Mouse (Mus musculus): ENCODE measurements around the gene Gmip.

Gene Gmip

GRCm38 (mm10) chr8:69808094-69808863 lies at the start of gene Gmip:
Gmip (plus strand) TSS chr8:69808679.
- in situ Hi-C loops (cut with MboI), result no loop called here

DNA sequence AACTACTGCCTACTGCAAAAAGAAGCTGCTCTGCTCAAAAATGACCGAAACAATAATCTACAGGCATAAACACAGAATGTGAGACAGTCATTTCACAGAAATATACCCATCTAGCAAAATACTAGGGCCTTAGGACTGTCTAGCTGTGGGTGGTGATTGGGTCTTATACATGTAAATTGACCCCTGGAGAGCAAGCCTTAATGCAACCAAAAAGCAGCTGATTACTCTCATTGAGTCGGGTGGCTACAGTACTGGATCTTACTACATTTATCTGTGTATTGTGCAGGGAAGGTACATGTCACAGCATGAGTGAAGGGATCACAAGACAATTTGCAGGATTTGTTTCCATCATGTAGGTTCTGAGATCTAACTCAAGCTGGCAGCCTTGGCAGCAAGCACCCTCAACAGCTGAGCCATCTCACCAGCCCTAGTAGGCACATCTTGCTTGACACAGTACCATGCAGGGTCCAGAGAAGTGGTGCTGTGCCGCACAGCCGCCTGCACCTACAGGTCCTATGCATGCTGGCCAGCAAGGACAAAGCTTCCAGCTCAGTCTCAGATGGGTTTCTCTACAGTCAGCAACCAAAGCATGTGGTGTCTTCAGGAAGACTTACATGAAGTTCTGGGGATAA lies 46.5 kb upstream of the Gmip start:
- in situ Hi-C loops (cut with MboI), result no loop called here

- in situ Hi-C loops (cut with MboI), result no loop called here
These were observed 37.3 kb upstream of the Gmip start for GRCm38 (mm10) chr8:69771221-69771620.

- in situ Hi-C loops (cut with MboI), result no loop called here
These were observed 36.4 kb upstream of the Gmip start for GRCm38 (mm10) chr8:69772106-69772505.

DNA sequence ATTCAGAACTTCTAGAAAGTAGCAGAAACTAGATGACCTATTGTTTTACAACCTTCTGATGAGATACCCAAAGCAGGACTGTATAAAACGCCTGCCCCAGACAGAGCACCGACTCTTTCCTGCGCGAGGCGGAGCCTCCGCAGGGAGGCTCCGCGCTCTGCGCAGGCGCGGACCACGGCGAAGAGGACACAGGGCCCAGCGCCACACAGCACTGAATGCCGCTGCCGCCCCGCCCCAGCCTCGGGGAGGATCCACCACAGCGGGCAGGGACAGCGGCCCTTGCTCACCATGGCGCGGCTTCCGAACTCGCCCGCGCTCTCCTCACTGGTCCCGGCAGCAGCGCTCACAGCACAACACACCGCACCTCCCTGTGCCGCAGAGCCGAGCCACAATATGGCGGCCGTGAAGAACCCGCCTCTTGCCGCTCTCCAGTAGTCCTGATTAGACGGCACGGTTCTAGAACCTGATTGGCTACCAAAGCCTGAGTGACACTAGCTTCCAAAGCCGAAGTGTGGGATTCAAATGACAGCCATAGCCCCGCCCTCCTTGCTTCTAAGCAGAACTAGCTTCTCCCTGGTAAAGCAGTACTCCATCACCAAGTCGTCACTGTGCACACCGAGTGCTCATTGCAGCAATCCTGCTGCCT lies 33.9 kb upstream of the Gmip start, which contains the start of gene Gm20422:
Gene Gm20422, minus strand, starts transcription at position 384 of the 646 bp plus-strand sequence.
- in situ Hi-C loops (cut with MboI), result no loop called here

DNA sequence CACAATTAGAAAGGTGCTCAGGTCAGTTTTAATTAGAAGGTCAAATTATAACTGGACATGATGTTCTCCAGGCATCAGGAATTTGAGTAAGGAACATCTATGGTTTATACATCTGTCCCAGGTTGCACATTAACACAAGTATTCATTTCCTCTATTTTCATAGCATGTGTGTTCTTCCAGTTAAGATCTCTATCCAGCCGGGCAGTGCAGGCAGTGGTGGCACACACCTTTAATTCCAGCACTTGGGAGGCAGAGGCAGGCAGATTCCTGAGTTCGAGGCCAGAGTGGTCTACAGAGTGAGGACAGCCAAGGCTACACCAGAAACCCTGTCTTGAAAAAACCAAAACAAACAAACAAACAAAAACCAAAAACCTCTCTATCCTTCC lies 33.3 kb upstream of the Gmip start:
- in situ Hi-C loops (cut with MboI), result no loop called here

DNA sequence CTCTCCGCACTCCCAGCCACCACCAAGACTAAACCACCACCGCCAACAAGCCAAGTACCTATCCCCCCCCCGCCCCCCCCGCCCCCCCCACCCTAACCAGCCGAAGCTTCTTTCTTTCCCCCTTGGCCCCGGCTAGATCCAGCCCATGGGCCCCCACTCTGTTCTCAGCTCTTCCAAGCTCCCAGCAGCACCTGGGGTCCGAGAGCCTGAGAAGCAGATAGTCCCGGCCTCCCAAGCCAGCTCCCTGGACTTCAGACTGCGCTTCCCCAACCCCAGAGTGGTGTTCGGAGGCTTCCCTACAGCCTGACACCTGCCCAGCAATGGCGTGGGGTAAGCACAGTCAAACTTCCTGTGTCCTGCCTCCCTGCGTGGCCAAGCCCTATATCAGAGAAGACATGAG lies 31.4 kb upstream of the Gmip start:
- in situ Hi-C loops (cut with MboI), result no loop called here

DNA sequence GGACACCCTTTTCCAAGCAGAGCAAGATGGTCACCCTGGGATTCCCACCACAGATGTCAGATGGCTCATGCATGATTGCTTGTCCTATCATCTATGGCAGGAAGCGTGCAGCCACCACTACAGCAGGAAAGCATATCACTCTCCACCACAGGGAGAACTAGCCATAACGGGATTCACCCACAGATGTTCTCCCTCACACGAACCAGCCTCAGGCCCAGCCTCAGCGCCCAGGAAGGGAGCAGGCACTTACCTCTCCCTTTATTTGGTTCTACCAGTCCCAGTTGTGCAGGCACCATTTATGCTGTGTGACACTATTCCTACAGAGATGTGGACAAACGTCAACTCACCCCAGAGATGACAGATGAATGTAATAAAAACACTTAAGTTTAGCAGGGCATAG lies 19.4 kb upstream of the Gmip start:
- in situ Hi-C loops (cut with MboI), result no loop called here

DNA sequence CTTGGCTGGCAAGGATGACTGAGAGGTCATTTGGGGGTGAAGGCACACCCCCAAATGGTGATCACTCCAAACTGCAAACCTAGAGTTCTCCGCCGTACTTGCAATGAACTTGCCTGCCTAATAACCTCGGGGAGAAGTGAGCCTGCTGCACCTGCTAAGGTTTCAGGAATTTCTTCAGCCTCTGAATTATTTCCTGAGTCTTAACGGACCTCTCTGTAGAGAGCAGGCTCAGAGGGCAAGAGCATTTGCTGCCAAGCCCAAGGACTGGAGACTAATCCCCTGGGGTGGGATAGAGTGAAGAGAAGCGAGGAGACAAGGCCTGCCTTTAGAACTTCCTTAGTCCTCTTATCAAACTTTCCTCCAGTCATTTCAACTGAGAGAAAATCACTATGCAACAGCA lies 18.7 kb upstream of the Gmip start:
- in situ Hi-C loops (cut with MboI), result no loop called here

GRCm38 (mm10) chr8:69790364-69790763 lies 18.1 kb upstream of the Gmip start:
- in situ Hi-C loops (cut with MboI), result no loop called here

DNA sequence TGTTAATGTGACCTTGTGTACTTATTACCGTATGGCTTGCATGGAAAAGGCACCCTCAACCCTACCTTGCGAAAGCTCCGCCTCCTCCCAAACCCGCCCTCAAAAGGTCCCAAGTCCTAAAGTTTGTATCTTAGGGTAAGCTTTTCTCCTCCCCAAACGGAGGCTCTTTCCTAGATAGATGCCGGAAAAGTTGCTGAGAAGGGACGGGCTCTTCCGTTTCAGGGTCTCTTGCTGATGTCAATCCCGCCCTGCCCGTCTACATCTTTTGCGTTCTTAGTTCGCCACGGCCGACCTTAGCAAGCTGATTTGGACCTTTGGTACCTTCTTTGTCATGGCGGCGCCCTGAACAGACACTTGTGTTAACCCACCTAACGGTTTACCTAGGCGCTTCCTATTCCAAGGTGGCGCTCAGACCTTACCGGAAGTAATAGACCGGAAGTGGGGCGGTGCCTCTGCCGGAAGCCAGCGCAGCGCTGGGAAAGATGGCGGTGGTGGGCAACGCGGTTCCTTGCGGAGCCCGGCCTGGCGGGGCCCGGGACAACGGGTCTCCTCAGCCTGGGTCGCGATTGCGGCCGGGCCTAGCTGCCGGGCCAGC lies 17.6 kb upstream of the Gmip start, which contains the start of the genes Atp13a1 and Zfp866:
Gene Atp13a1, plus strand, starts transcription at position 391 of the 595 bp plus-strand sequence.
Gene Zfp866, minus strand, starts transcription at position 406 of the 595 bp plus-strand sequence.
- in situ Hi-C loops (cut with MboI), result no loop called here

DNA sequence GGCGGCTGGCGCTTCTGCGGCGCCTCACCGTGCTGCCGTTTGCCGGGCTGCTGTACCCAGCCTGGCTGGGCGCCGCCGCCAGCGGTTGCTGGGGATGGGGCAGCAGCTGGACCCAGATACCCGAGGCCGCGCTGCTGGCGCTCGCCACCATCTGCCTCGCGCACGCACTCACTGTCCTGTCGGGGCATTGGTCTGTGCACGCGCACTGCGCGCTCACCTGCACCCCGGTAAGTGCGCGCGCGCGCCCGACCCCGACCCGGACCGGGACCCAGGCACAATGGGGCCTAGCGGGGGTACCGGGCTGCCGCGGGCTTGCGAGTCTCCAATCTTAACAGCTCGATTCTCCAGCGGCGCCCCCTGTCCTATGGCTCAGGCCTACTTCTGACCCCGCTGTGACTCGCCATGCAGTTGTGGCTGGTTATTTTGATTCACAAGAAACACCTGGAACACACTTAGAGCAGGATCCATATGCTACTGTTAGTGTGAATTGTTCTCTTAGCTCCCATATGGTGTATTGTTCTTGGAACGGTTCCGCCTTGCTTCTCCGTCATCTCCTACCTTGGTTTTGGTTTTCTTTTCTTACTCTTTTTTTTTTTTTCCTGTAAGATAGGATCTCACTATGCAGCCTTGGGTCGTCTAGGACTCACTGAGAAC lies 16.9 kb upstream of the Gmip start:
- in situ Hi-C loops (cut with MboI), result no loop called here

- in situ Hi-C loops (cut with MboI), result no loop called here
These were observed 14.8 kb upstream of the Gmip start for GRCm38 (mm10) chr8:69793666-69794065.

DNA sequence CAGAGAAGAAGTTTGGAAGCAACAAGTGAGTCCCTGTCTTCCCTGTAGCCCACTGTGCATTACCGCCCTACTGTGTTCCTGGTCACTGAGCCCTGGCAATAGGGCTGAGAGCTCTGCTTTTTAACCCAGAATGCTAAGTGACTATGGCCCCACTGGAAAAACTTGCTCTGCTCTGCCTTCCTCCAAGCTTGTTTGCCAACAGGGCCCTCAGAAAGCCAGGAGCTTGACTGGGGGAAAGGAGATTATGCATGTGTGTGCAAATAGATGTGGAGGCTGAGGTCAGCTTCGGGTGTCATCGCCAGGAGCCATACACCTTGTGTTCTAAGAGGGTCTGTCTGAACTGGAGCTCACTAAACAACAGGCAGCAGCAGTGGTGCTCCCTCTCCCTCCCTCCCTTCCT lies 14.4 kb upstream of the Gmip start:
- in situ Hi-C loops (cut with MboI), result no loop called here

- in situ Hi-C loops (cut with MboI), result no loop called here
These were observed 13.6 kb upstream of the Gmip start for GRCm38 (mm10) chr8:69794901-69795300.

DNA sequence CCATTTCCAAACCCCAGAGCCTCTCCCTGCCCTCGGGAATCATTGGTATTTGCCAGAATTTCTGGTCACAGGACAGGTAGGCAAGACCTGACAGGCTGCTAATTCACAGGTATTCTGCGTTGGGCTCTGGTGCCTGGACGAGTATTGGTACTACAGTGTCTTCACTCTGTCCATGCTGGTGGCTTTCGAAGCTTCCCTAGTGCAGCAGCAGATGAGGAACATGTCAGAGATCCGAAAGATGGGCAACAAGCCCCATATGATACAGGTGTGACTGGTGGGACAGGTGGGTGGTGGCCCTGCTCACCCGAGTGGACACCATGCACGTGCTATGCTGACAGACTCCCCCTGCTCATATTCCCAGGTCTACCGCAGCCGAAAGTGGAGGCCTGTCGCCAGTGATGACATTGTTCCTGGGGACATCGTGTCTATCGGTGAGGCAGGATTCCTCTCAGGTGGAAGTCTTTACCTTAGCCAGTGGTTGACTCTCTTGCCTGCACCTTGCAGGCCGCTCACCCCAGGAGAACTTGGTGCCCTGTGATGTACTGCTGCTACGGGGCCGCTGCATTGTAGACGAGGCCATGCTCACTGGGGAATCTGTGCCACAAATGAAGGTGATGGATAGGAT lies 11.6 kb upstream of the Gmip start:
- in situ Hi-C loops (cut with MboI), result no loop called here

DNA sequence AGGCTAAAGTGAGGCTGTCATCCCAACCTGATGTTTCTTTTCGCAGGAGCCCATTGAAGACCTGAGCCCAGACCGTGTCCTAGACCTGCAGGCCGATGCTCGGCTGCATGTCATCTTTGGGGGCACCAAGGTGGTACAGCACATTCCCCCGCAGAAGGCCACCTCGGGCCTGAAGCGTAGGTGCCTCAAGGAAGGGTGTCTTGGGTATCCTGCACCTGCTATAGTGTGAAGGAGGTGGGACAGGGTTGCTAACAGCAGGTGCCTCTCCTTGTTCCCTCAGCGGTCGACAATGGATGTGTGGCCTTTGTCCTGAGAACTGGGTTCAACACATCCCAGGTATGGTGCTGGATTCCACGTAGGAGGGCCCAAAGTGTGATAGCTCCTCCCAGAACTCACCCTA lies 10.8 kb upstream of the Gmip start:
- in situ Hi-C loops (cut with MboI), result no loop called here

DNA sequence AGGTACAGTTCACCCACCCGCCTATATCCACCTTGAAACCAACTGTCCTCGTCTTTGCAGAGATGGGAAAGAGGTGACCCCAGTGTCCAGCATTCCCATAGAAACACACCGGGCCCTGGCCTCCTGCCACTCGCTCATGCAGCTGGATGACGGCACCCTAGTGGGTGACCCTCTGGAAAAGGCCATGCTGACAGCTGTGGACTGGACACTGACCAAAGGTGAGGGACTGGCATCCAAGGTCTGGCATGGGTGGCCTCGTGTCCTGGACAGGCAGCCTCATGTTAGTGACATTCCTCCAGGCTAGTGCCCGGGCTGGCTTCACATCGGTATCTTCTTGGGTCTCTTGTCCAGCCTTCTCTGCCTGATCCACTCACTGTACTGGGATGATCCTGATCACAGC lies 9.2 kb upstream of the Gmip start:
- in situ Hi-C loops (cut with MboI), result no loop called here

- in situ Hi-C loops (cut with MboI), result no loop called here
These were observed 8.5 kb upstream of the Gmip start for GRCm38 (mm10) chr8:69799946-69800345.

- in situ Hi-C loops (cut with MboI), result no loop called here
These were observed 6.7 kb upstream of the Gmip start for GRCm38 (mm10) chr8:69801796-69802195.

GRCm38 (mm10) chr8:69802216-69802615 lies 6.3 kb upstream of the Gmip start:
- in situ Hi-C loops (cut with MboI), result no loop called here

GRCm38 (mm10) chr8:69803366-69803765 lies 5.1 kb upstream of the Gmip start:
- in situ Hi-C loops (cut with MboI), result no loop called here
